In genomic region chr14:45962474-45962873, GRCm38 (mm10) we compare ENCODE assay signal across 14 mouse cellular contexts.
"Had no signal": no experiment of that assay in that cellular context is flagged by ENCODE, and none has a peak within 500 bp of the region (broad histone marks: within the 10 kb centered on the region; RNA-seq: fewer than 3 reads in every experiment).

No protein-coding gene starts in this region.

- H3K4me1 ChIP-seq: liver, embryonic 12.5 days; liver, embryonic 15.5 days had no signal

- DNase-seq: kidney, adult 9 months; kidney, postnatal 14 days; kidney, postnatal 4 days; liver; lung, embryonic 14.5 days; lung, postnatal 4 days; midbrain, embryonic 14.5 days; thymus, adult 18-20 months; thymus, postnatal 4 days had no signal

- H3K4me3 ChIP-seq: limb, embryonic 10.5 days; limb, embryonic 13.5 days; liver, embryonic 12.5 days; liver, embryonic 15.5 days had no signal

- H3K27ac ChIP-seq: limb, embryonic 10.5 days; limb, embryonic 13.5 days; liver, embryonic 12.5 days; liver, embryonic 15.5 days had no signal

- H3K4me2 ChIP-seq: limb, embryonic 13.5 days; liver, embryonic 12.5 days; liver, embryonic 15.5 days; lung, embryonic 14.5 days; midbrain, embryonic 11.5 days had no signal

- H3K9me3 ChIP-seq: limb, embryonic 10.5 days; limb, embryonic 13.5 days; liver, embryonic 12.5 days; liver, embryonic 15.5 days had no signal

- H3K27me3 ChIP-seq: limb, embryonic 13.5 days; liver, embryonic 12.5 days; liver, embryonic 15.5 days had no signal

- H3K9ac ChIP-seq: limb, embryonic 13.5 days; liver, embryonic 12.5 days; liver, embryonic 15.5 days; lung, embryonic 14.5 days had no signal

- H3K36me3 ChIP-seq: limb, embryonic 10.5 days; limb, embryonic 13.5 days; liver, embryonic 12.5 days; liver, embryonic 15.5 days had no signal

- ATAC-seq: liver, embryonic 12.5 days had no signal
